Mouse (Mus musculus): Measurements from ENCODE around the gene Lbh. TPM values are rescaled to one million over a fixed set of nuclear protein-coding genes. Genes with fewer than 3 reads are reported as not detected.

Lbh gene
- polyA plus RNA-seq, 1 experiment from 2014 or later, result 8.6 TPM

DNA sequence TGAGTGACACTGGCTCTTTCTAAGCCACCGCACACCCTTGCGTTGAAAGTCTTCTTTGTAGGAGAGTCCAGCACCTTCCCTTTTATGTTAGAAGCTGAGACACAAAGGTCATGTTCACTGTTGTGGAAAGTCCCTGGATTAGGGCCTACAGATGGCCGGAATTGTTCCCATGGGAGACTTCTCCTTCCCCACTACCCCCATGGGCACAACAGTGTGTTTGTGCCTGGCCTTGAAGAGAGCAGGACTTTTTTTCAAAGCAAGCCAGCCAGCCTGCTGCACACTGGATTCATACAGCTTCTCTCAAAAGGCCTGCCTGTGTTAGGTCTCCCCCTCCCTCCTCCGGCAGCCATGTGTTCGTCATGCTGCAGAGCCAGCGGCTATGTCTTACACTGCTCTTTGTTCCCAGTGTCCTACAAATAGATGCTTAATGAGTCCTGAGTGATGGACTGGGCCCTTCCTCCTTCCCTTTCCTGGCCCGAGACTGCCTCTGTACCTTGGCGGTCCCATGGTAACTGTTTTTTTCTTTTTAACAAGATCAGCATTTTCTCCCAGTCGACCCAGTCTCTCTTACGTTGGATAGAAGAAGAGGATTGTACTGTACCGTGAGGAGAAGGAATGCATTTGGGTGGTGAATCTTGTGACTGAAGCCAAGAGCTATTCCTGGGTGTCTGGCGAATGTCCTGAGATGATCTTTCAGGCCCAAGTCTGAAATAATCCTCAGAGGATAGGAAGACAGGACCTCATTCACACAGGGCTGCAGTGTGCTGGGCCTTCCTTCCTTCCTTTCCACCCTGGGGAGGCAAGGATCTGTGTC lies 7.9 kb downstream of the Lbh start:
- Histone ChIP-seq H3K27me3 (ENCODE audit: control insufficient read depth, insufficient read depth, low read length) (no peaks in the 10 kb centered on the region), H3K27ac (ENCODE audit: low read depth, low read length) (peak overlapping the region; percentile 84), H3K4me3 (ENCODE audit: low read depth, low read length) (no peak overlapping the region), H3K4me1 (replicated peaks; ENCODE audit: control insufficient read depth, insufficient read depth, low read length) (peaks cover 9% of the 10 kb centered on the region), H3K4me2 (replicated peaks; ENCODE audit: low read depth, low read length) (no peak overlapping the region), H3K9me3 (ENCODE audit: control insufficient read depth, low read length) (no peaks in the 10 kb centered on the region), H3K36me3 (ENCODE audit: control insufficient read depth, insufficient read depth, low read length) (no peaks in the 10 kb centered on the region), H3K9ac (ENCODE audit: low read depth, low read length) (peak overlapping the region; percentile 25; the same call in 1 of the 2 replicates)
- DNase-seq (ENCODE audit: low spot score), result peak; percentile 64
- ATAC-seq (ENCODE audit: low FRiP score), result peak; percentile 91
- 41% methylated on average over 12 of the region's 12 CpGs for WGBS

GRCm38 (mm10) chr17:72926994-72927393 lies 8.9 kb downstream of the Lbh start:
- no peaks in the 10 kb centered on the region for H3K36me3 ChIP-seq (ENCODE audit: control insufficient read depth, insufficient read depth, low read length)
- no peaks in the 10 kb centered on the region for H3K9me3 ChIP-seq (ENCODE audit: control insufficient read depth, low read length)
- DNase-seq (ENCODE audit: low spot score) (no peak), ATAC-seq (ENCODE audit: low FRiP score) (no peak)
- no peak overlapping the region for H3K9ac ChIP-seq (ENCODE audit: low read depth, low read length)
- H3K4me3 ChIP-seq (ENCODE audit: low read depth, low read length), result no peak overlapping the region
- no peak overlapping the region for H3K4me2 ChIP-seq (replicated peaks; ENCODE audit: low read depth, low read length)
- no peaks in the 10 kb centered on the region for H3K27me3 ChIP-seq (ENCODE audit: control insufficient read depth, insufficient read depth, low read length)
- peaks cover 9% of the 10 kb centered on the region for H3K4me1 ChIP-seq (replicated peaks; ENCODE audit: control insufficient read depth, insufficient read depth, low read length)
- 90% methylated on average over 8 of the region's 8 CpGs for WGBS
- no peak overlapping the region for H3K27ac ChIP-seq (ENCODE audit: low read depth, low read length)

GRCm38 (mm10) chr17:72933116-72933515 lies 15.0 kb downstream of the Lbh start:
- DNase-seq (ENCODE audit: low spot score), result no peak
- Histone ChIP-seq H3K9me3 (ENCODE audit: control insufficient read depth, low read length) (no peaks in the 10 kb centered on the region), H3K27ac (ENCODE audit: low read depth, low read length) (no peak overlapping the region), H3K4me3 (ENCODE audit: low read depth, low read length) (no peak overlapping the region), H3K36me3 (ENCODE audit: control insufficient read depth, insufficient read depth, low read length) (0 out of 2 replicates have a peak, but pooled peaks cover 2% of the 10 kb centered on the region), H3K27me3 (ENCODE audit: control insufficient read depth, insufficient read depth, low read length) (no peaks in the 10 kb centered on the region), H3K9ac (ENCODE audit: low read depth, low read length) (no peak overlapping the region), H3K4me2 (replicated peaks; ENCODE audit: low read depth, low read length) (no peak overlapping the region), H3K4me1 (replicated peaks; ENCODE audit: control insufficient read depth, insufficient read depth, low read length) (no peaks in the 10 kb centered on the region)
- no peak for ATAC-seq (ENCODE audit: low FRiP score)
- WGBS, result 93% methylated on average over 4 of the region's 4 CpGs

DNA sequence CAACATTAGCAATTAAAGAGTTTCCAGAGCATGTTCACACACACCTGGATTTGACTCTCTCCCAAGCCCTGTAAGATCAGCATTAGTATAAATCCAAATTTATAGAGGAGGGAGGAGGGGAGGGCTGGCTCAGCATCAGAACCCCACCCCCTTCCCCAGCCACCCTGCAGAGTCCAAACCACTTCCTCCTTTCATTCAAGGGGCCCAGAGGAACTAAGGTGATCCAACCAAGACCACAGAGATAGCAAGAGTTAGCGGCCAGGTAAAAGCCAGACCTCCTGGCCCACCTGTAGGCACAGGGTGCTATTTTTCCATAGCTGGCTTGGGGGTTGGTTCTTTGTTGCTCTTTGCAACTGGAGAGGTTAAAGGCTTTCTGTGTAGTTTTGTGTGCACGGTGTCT lies 16.0 kb downstream of the Lbh start:
- no peaks in the 10 kb centered on the region for H3K4me1 ChIP-seq (replicated peaks; ENCODE audit: control insufficient read depth, insufficient read depth, low read length)
- 68% methylated on average over 2 of the region's 2 CpGs for WGBS
- H3K27ac ChIP-seq (ENCODE audit: low read depth, low read length), result no peak overlapping the region

DNA sequence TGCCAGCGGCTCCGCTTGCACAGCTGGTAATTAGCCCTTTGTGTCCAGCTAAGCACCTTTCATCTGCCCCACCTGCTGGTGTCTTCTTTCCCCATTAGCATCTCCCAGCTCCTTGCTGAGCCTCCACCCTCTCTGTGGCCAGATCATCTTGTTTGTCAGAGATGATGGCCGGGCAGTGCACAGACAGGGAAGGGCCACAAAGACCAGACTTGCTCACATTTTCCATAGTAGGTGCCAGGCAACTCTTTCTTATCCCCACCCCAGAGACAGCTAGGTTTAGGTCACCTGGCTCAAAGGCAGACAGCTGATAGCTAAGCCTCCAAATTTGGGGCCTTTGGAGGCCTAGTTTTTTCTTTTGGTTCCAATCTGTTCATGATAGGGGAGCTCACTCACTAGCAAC lies 16.5 kb downstream of the Lbh start:
- Histone ChIP-seq H3K4me1 (replicated peaks; ENCODE audit: control insufficient read depth, insufficient read depth, low read length) (no peaks in the 10 kb centered on the region), H3K4me2 (replicated peaks; ENCODE audit: low read depth, low read length) (no peak overlapping the region), H3K27me3 (ENCODE audit: control insufficient read depth, insufficient read depth, low read length) (no peaks in the 10 kb centered on the region), H3K4me3 (ENCODE audit: low read depth, low read length) (no peak overlapping the region), H3K9me3 (ENCODE audit: control insufficient read depth, low read length) (no peaks in the 10 kb centered on the region), H3K36me3 (ENCODE audit: control insufficient read depth, insufficient read depth, low read length) (peaks cover 5% of the 10 kb centered on the region; the same call in 1 of the 2 replicates), H3K9ac (ENCODE audit: low read depth, low read length) (no peak overlapping the region), H3K27ac (ENCODE audit: low read depth, low read length) (no peak overlapping the region)
- DNase-seq (ENCODE audit: low spot score) (no peak), ATAC-seq (ENCODE audit: low FRiP score) (no peak)
- WGBS, result 52% methylated on average over 3 of the region's 3 CpGs

More for the DNA sequence above, 16.0 kb downstream of the Lbh start:
- no peak for ATAC-seq (ENCODE audit: low FRiP score)
- no peak overlapping the region for H3K4me2 ChIP-seq (replicated peaks; ENCODE audit: low read depth, low read length)
- H3K9ac ChIP-seq (ENCODE audit: low read depth, low read length), result no peak overlapping the region
- 0 out of 2 replicates have a peak, but pooled peaks cover 2% of the 10 kb centered on the region for H3K36me3 ChIP-seq (ENCODE audit: control insufficient read depth, insufficient read depth, low read length)
- H3K4me3 ChIP-seq (ENCODE audit: low read depth, low read length), result no peak overlapping the region
- H3K27me3 ChIP-seq (ENCODE audit: control insufficient read depth, insufficient read depth, low read length), result no peaks in the 10 kb centered on the region
- no peak for DNase-seq (ENCODE audit: low spot score)
- no peaks in the 10 kb centered on the region for H3K9me3 ChIP-seq (ENCODE audit: control insufficient read depth, low read length)

DNA sequence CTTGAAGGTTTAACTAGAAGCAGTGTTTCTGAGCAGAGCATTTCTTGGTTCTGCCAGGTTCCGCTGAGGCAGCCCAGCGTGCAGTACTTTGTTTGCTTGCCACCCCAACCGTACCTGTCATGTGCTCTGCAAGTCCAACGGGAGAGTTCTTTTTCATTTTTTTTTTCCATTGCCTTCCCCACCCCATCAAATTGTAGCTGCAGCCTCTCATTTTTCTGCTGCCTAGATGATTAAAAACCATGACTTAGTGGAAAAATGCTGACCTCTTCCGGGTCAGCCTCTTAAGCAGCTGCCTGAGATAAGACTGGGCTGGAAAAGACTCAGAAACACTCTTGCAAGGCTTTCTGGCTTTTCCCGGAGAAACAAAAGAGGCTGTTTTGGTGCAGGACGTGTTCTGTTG lies 17.8 kb downstream of the Lbh start:
- Histone ChIP-seq H3K36me3 (ENCODE audit: control insufficient read depth, insufficient read depth, low read length) (peaks cover 12% of the 10 kb centered on the region), H3K27ac (ENCODE audit: low read depth, low read length) (no peak overlapping the region), H3K4me3 (ENCODE audit: low read depth, low read length) (no peak overlapping the region), H3K4me1 (replicated peaks; ENCODE audit: control insufficient read depth, insufficient read depth, low read length) (no peaks in the 10 kb centered on the region), H3K4me2 (replicated peaks; ENCODE audit: low read depth, low read length) (no peak overlapping the region), H3K9ac (ENCODE audit: low read depth, low read length) (no peak overlapping the region), H3K27me3 (ENCODE audit: control insufficient read depth, insufficient read depth, low read length) (no peaks in the 10 kb centered on the region), H3K9me3 (ENCODE audit: control insufficient read depth, low read length) (no peaks in the 10 kb centered on the region)
- ATAC-seq (ENCODE audit: low FRiP score), result no peak
- 72% methylated on average over 7 of the region's 7 CpGs for WGBS
- no peak for DNase-seq (ENCODE audit: low spot score)

- no peaks in the 10 kb centered on the region for H3K27me3 ChIP-seq (ENCODE audit: control insufficient read depth, insufficient read depth, low read length)
- H3K27ac ChIP-seq (ENCODE audit: low read depth, low read length), result no peak overlapping the region
- H3K9ac ChIP-seq (ENCODE audit: low read depth, low read length), result no peak overlapping the region
- no peaks in the 10 kb centered on the region for H3K4me1 ChIP-seq (replicated peaks; ENCODE audit: control insufficient read depth, insufficient read depth, low read length)
- H3K9me3 ChIP-seq (ENCODE audit: control insufficient read depth, low read length), result no peaks in the 10 kb centered on the region
- DNase-seq (ENCODE audit: low spot score) (no peak), ATAC-seq (ENCODE audit: low FRiP score) (no peak)
- H3K36me3 ChIP-seq (ENCODE audit: control insufficient read depth, insufficient read depth, low read length), result peaks cover 12% of the 10 kb centered on the region
- no peak overlapping the region for H3K4me2 ChIP-seq (replicated peaks; ENCODE audit: low read depth, low read length)
- H3K4me3 ChIP-seq (ENCODE audit: low read depth, low read length), result no peak overlapping the region
- 72% methylated on average over 3 of the region's 3 CpGs for WGBS
Observed at GRCm38 (mm10) chr17:72936336-72936735, 18.2 kb downstream of the Lbh start.

GRCm38 (mm10) chr17:72937204-72937603 lies 19.1 kb downstream of the Lbh start:
- DNase-seq (ENCODE audit: low spot score) (no peak), ATAC-seq (ENCODE audit: low FRiP score) (no peak)
- WGBS, result 91% methylated on average over 9 of the region's 9 CpGs
- Histone ChIP-seq H3K4me2 (replicated peaks; ENCODE audit: low read depth, low read length) (no peak overlapping the region), H3K36me3 (ENCODE audit: control insufficient read depth, insufficient read depth, low read length) (peaks cover 12% of the 10 kb centered on the region), H3K27me3 (ENCODE audit: control insufficient read depth, insufficient read depth, low read length) (no peaks in the 10 kb centered on the region), H3K27ac (ENCODE audit: low read depth, low read length) (no peak overlapping the region), H3K4me1 (replicated peaks; ENCODE audit: control insufficient read depth, insufficient read depth, low read length) (no peaks in the 10 kb centered on the region), H3K4me3 (ENCODE audit: low read depth, low read length) (no peak overlapping the region), H3K9me3 (ENCODE audit: control insufficient read depth, low read length) (no peaks in the 10 kb centered on the region), H3K9ac (ENCODE audit: low read depth, low read length) (no peak overlapping the region)

All from hindbrain, embryonic 11.5 days (tissue).